Mouse (Mus musculus): ENCODE measurements around the gene Nrde2.

- TF ChIP-seq KAT2A (IDR thresholded peaks at IDR 0.05; ENCODE audit: insufficient replicate concordance, low read length) (no peak), CHD1 (IDR thresholded peaks at IDR 0.05; ENCODE audit: low read depth, low read length) (no peak), CTCF (conservative IDR thresholded peaks at IDR 0.05 in 1 of 2, IDR thresholded peaks at IDR 0.05 in 1 of 2; ENCODE audit: low read depth in 2 of 2, low read length in 2 of 2) (no peak)
Observed at GRCm38 (mm10) chr12:100075715-100076114, 83.7 kb downstream of the Nrde2 start.
